Mouse (Mus musculus) heart, embryonic 10.5 days (tissue): ENCODE data around the gene Secisbp2. TPM values are rescaled to one million over a fixed set of nuclear protein-coding genes. Genes with fewer than 3 reads are reported as not detected.

ENCODE experiments used
- DNase-seq: peaks from one replicate; pipeline ENCODE4 v3.0.0-alpha.2; 2017; ENCODE audit warnings: low spot score
- H3K27ac ChIP-seq: fragments of 300-500 bp; sonication (generic); 2 replicates; pipeline ENCODE4 v1.5.1; 2016; ENCODE audit warnings: mild to moderate bottlenecking
- H3K27me3 ChIP-seq: fragments of 300-500 bp; sonication (generic); 2 replicates; pipeline ENCODE4 v1.6.1; 2016; ENCODE audit warnings: mild to moderate bottlenecking; ENCODE audit not compliant: poor library complexity, insufficient read depth, severe bottlenecking
- H3K36me3 ChIP-seq: fragments of 300-500 bp; sonication (generic); 2 replicates; pipeline ENCODE4 v1.6.1; 2016; ENCODE audit warnings: mild to moderate bottlenecking, moderate library complexity
- H3K4me1 ChIP-seq: fragments of 300-500 bp; sonication (generic); 2 replicates; pipeline ENCODE4 v1.6.1; 2016; ENCODE audit warnings: mild to moderate bottlenecking
- H3K4me3 ChIP-seq: fragments of 300-500 bp; sonication (generic); 2 replicates; pipeline ENCODE4 v1.5.1; 2016; ENCODE audit warnings: mild to moderate bottlenecking, moderate library complexity
- H3K9me3 ChIP-seq: fragments of 300-500 bp; sonication (generic); 2 replicates; pipeline ENCODE4 v1.6.1; 2016; ENCODE audit warnings: mild to moderate bottlenecking, moderate library complexity
- WGBS: fragments of 180-500 bp; shearing (Covaris S2); methylation state at CpG from one replicate; pipeline ENCODE4 v1.1.7; 2016; 5-methylcytosine and 5-hydroxymethylcytosine counted together
- polyA plus RNA-seq: library from polyadenylated mRNA; unstranded; fragments of >200 nt; fragmentation: Nextera tagmentation; extraction: Ambion mirVana; gene quantifications from 2 replicates; pipeline ENCODE4 v1.2.1, GENCODE M21; 2016

Gene Secisbp2
- polyA plus RNA-seq = 25.6 and 32.1 TPM in 2 replicates

DNA sequence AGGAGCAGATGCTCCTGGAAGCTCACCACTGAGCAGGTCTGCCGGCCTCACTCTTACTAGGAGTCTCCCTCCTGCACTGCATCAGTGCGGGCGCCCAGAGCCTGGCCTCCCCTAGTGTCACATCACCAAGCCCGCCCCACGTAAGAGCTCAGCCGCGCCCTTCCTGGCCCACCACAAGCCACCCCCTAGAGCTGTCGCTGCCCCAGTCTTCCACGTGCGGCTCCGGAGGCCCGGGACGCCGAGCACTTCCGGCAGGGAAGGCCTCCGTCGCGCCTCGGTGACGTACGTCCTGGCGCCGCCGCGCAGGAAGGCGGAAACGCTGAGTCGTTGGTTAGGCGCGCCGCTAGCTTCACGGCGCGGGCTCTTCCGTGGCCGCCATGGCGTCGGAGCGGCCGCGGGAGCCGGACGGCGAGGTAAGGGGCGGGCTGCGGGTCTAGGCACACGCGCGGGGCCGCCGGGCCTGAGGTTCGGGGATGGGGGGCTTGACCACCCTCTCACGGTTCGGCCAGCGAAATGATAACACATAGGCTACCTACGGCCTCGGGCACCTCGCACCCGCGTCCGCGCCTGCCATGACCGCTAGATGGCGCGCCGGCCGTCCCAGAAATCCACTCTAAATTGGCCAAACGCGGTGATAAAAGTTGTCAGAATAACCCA is at the start of gene Secisbp2:
Secisbp2 (plus strand) TSS at position 290 of the 657 bp plus-strand sequence.
- Histone ChIP-seq H3K9me3 (no peaks in the 10 kb centered on the region), H3K4me3 (peak within 1 kb of the TSS; percentile 81), H3K4me1 (peaks cover 31% of the 10 kb centered on the region), H3K27ac (peak within 1 kb of the TSS; percentile 94), H3K27me3 (no peaks in the 10 kb centered on the region), H3K36me3 (peaks cover 49% of the 10 kb centered on the region)
- DNase-seq = peak; percentile 95
- WGBS = under 1% methylated on average over 69 of the region's 69 CpGs

DNA sequence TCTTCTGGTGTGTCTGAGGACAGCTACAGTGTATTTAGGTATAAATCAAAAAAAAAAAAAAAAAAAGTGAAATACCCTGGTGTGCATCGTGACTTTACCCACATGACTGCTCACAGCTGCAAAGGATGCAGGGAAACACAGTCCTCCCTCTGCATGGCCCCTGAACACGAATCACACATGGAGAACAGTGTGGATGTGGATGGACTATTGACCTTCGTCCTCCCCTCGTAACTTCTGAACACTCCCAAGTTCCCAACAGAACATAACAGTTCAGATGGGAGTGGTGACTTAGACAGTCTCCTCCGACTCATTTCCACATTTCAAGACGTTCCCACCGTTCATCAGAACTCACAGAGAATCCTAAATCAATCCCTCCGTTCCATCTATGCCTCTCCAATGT is 48.7 kb upstream of the Secisbp2 start:
- peaks cover 6% of the 10 kb centered on the region; the same call in 1 of the 2 replicates for H3K27me3 ChIP-seq
- H3K4me1 ChIP-seq = peaks cover 11% of the 10 kb centered on the region; the same call in 1 of the 2 replicates
- 75% methylated on average over 8 of the region's 8 CpGs for WGBS
- H3K36me3 ChIP-seq = no peaks in the 10 kb centered on the region
- H3K4me3 ChIP-seq = no peak overlapping the region
- H3K27ac ChIP-seq = no peak overlapping the region
- no peak for DNase-seq
- H3K9me3 ChIP-seq = no peaks in the 10 kb centered on the region

DNA sequence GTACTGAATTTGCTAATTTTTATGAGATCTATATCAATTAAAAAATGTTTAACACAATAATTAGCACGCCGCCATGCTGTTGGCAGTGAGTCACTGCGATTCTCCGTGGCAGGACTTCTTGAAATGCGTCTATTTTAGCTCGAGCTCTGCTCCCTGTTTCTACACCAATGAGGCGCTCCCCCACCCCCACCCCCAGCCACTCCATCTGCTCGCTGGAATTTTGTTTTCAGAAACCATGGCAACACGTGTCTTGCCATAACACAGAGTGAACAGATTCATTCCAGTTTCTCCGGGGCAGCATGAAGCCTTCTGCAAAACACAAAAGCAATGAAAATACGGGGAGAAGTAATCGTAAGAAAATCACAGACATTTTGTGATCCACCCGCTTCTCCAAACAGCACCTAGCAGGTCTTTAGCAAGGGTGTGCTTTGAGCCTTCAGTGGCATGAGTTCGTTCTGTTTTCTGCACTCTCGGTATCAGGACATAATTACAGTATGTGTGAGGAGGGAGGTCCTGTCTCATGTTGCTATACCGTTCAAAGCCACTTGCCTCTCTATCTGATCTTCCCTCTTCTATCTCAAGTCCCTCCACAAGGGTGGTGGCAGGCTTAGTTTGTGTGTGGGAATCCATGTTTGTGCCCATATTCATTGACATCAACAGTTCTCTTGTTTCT is 48.1 kb upstream of the Secisbp2 start:
- Histone ChIP-seq H3K27ac (no peak overlapping the region; the same call in 1 of the 2 replicates), H3K4me1 (peaks cover 11% of the 10 kb centered on the region; the same call in 1 of the 2 replicates), H3K9me3 (no peaks in the 10 kb centered on the region), H3K36me3 (no peaks in the 10 kb centered on the region), H3K27me3 (peaks cover 6% of the 10 kb centered on the region; the same call in 1 of the 2 replicates), H3K4me3 (peak overlapping the region; percentile 41)
- peak; percentile 82 for DNase-seq
- WGBS = 29% methylated on average over 16 of the region's 16 CpGs

DNA sequence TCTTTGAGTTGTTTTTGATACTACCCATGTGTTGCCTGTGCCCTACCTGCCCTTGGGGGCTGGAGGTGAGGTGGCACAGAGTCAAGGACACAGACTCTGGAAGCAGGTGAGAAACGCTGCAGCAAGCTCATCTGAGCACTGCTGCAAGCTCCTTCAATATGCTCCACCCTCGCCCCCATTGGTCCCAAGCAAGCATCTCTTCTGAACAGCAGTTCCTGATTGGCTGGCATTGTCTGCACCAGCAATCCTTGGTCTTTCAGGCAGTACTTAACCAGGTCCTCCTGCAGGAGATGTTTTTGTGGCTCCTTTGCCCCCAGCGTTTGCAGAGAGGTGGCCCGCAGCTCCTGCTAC is 47.6 kb upstream of the Secisbp2 start:
- Histone ChIP-seq H3K27me3 (peaks cover 6% of the 10 kb centered on the region; the same call in 1 of the 2 replicates), H3K27ac (no peak overlapping the region), H3K4me3 (peak overlapping the region; percentile 41; the same call in 1 of the 2 replicates), H3K4me1 (peaks cover 11% of the 10 kb centered on the region; the same call in 1 of the 2 replicates), H3K9me3 (no peaks in the 10 kb centered on the region), H3K36me3 (no peaks in the 10 kb centered on the region)
- no peak for DNase-seq
- WGBS = 38% methylated on average over 4 of the region's 4 CpGs

DNA sequence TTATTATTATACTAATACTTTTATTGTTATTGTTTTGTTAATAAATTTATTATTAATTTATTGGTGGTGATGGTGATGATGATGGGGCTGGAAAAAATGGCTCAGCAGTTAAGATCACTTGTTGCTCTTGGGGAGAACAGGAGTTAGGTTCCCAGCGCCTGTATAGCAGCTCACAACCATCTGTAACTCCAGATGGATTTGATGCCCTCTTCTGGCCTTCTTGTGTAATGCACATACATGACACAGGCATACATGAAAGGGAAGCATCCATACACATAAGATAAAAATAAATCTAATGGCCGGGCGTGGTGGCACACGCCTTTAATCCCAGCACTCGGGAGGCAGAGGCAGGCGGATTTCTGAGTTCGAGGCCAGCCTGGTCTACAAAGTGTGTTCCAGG is 42.3 kb upstream of the Secisbp2 start:
- Histone ChIP-seq H3K27me3 (no peaks in the 10 kb centered on the region), H3K4me3 (no peak overlapping the region), H3K27ac (no peak overlapping the region), H3K9me3 (no peaks in the 10 kb centered on the region), H3K36me3 (no peaks in the 10 kb centered on the region), H3K4me1 (peaks cover 4% of the 10 kb centered on the region; the same call in 1 of the 2 replicates)
- 92% methylated on average over 7 of the region's 7 CpGs for WGBS
- DNase-seq = no peak

DNA sequence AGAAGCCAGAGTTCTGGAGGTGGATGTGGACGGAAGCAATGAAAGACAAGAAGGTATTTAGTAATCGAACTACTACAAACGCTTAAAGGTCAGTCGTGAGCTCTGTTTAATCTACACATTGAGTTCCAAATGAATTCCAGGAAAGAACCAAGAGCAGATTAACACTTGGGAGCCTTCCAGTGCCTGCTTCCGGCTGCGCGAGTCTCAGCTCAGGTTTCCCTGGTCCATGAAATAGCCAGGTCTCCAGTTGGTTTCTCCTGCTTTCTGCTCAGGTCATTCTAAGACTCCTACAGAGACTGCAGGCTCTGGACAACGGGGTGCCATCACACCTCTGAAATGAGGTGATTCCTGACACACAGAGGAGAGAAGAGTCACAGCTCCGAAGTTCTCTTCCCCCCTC is 40.4 kb upstream of the Secisbp2 start:
- 12% methylated on average over 9 of the region's 9 CpGs for WGBS
- Histone ChIP-seq H3K9me3 (no peaks in the 10 kb centered on the region), H3K4me3 (peak overlapping the region; percentile 12; the same call in 1 of the 2 replicates), H3K4me1 (peaks cover 4% of the 10 kb centered on the region; the same call in 1 of the 2 replicates), H3K27me3 (no peaks in the 10 kb centered on the region), H3K27ac (no peak overlapping the region), H3K36me3 (no peaks in the 10 kb centered on the region)
- DNase-seq = no peak

DNA sequence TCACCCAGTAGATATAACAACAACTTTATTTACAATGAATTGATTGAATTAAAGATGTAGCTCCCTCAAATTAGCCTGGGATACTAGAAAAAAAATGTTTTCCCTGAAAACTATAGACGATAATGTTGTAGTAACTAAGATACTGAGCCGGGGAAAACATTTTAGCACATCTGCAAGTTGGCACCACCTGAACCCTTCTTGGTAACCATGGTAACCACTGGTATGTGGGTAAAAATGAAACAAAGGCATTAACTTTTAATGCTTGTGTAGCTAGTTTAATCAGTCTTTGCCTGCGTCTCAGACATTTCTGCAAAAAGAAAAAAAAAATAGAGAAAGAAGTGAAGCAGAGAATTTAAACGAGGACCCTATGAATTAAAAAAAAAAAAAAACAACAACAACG is 40.0 kb upstream of the Secisbp2 start:
- Histone ChIP-seq H3K9me3 (no peaks in the 10 kb centered on the region), H3K36me3 (no peaks in the 10 kb centered on the region), H3K27ac (no peak overlapping the region), H3K27me3 (no peaks in the 10 kb centered on the region), H3K4me3 (no peak overlapping the region), H3K4me1 (peaks cover 4% of the 10 kb centered on the region; the same call in 1 of the 2 replicates)
- WGBS = 57% methylated on average over 5 of the region's 5 CpGs
- DNase-seq = no peak

DNA sequence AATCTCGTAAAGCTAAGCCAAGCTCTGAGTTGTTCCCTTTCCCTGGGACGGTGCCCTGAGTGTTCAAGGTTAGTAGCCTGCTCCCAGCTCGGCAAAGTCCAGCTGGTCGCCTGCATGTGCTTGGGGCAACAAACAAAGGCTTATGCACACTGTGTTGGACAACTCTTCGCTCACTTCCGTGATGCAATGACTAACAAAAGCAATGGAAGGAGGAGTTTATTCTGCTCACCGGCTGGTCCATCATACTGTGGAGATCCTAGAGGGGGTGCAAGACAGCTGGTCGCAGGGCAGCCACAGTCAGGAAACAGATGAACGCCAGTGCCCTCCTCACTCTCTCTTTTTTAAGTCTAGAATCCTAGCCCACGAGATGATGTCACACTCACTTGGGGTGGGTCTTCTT is 35.7 kb upstream of the Secisbp2 start:
- Histone ChIP-seq H3K27ac (no peak overlapping the region), H3K4me1 (peaks cover 4% of the 10 kb centered on the region; the same call in 1 of the 2 replicates), H3K27me3 (no peaks in the 10 kb centered on the region), H3K4me3 (no peak overlapping the region), H3K9me3 (no peaks in the 10 kb centered on the region), H3K36me3 (no peaks in the 10 kb centered on the region)
- 62% methylated on average over 10 of the region's 10 CpGs for WGBS
- DNase-seq = no peak

DNA sequence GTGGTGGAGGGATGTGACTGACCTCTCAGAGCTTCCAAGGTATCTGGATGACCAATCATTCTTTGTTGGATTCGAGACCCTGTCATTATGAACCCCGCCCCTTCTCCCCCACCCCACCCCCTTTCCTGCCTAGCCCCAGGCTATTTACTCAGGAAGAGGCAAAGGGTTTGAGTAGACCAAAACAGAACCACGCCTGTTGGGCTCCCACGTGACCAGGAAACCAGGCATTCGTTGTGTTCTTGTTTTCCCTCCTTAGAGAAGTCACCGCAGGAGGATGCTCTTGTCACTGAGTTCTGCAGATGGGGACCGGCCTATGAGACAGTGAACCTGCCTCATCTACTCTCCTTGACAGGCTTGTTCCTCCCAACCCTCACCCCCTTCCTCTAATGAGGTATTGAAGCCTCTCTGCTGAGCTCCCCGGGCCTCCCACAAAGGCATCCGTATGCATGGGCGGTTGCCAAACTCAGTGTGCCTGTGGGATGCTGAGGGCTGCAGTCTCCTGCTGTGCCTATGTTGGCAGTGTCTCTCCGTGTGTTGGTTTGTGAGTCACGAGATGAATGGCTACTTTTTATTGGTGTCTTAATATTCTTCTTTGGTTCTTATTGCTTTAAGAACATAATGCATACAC is 35.0 kb upstream of the Secisbp2 start:
- no peaks in the 10 kb centered on the region for H3K9me3 ChIP-seq
- H3K36me3 ChIP-seq = no peaks in the 10 kb centered on the region
- no peaks in the 10 kb centered on the region for H3K4me1 ChIP-seq
- no peak for DNase-seq
- no peak overlapping the region for H3K27ac ChIP-seq
- no peak overlapping the region for H3K4me3 ChIP-seq
- H3K27me3 ChIP-seq = no peaks in the 10 kb centered on the region
- WGBS = 19% methylated on average over 12 of the region's 12 CpGs

DNA sequence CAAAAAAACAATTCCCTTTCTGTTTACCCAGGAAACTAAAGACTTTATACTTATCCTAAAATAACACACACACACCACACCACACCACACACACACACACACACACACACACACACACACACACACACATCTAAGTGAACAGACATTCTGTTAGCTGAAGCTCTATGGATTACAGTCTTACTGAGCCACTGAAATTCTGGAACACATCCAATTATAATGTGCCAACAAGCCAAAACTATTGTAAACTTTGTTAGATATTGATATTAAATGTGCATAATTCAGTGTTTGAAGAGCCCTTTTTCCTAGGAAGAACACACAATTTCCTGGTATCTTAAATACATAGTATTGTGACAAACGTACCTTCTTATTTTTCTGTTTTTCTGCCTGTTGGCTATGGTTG is 34.2 kb upstream of the Secisbp2 start:
- WGBS = 47% methylated on average over 1 of the region's 1 CpGs

DNA sequence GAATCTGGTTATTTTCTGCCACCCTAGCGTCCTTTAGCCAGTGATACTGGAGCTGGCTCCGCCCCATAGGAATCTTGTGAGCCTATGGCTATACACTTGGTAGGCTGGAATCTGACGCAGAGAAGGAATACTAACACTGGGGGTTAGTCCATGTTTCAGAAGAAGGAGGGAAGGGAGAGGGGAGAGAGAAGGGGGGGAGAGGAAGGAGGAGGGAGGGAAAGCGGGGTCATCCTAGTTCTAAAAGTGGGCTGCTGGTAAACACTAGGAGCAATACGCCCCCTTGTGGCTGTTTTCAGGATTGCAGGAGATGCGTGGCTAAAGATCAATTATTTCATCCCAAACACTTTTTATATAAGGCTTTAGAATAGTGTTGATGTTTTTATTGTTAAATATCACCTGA is 33.6 kb upstream of the Secisbp2 start:
- Histone ChIP-seq H3K4me1 (no peaks in the 10 kb centered on the region), H3K4me3 (no peak overlapping the region), H3K27me3 (no peaks in the 10 kb centered on the region), H3K36me3 (no peaks in the 10 kb centered on the region), H3K27ac (no peak overlapping the region), H3K9me3 (no peaks in the 10 kb centered on the region)
- 19% methylated on average over 6 of the region's 6 CpGs for WGBS
- DNase-seq = no peak

More for the DNA sequence above, 34.2 kb upstream of the Secisbp2 start:
- H3K9me3 ChIP-seq = no peaks in the 10 kb centered on the region
- H3K27ac ChIP-seq = no peak overlapping the region
- no peaks in the 10 kb centered on the region for H3K4me1 ChIP-seq
- DNase-seq = no peak
- no peaks in the 10 kb centered on the region for H3K36me3 ChIP-seq
- H3K4me3 ChIP-seq = no peak overlapping the region
- H3K27me3 ChIP-seq = no peaks in the 10 kb centered on the region

DNA sequence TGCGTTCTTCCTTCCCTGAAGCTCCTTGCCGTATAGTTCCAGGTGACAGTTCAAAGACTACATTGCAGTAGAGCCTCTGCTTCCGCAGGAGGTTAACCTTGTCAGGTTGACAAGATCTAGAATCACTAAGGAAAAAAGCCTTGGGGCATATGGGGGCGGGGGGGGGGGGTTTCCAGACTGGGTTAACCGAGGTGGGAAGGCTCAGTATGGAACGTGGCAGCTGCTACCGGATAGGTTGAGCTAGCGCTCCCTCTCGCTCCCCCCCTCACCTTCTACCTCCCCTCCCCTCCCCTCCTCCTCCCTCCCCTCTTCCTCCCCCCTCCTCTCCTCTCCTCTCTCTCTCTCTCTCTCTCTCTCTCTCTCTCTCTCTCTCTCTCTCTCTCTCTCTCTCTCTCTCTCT is 32.9 kb upstream of the Secisbp2 start:
- H3K4me3 ChIP-seq = no peak overlapping the region
- H3K9me3 ChIP-seq = no peaks in the 10 kb centered on the region
- H3K36me3 ChIP-seq = no peaks in the 10 kb centered on the region
- no peaks in the 10 kb centered on the region for H3K4me1 ChIP-seq
- 27% methylated on average over 9 of the region's 9 CpGs for WGBS
- DNase-seq = no peak
- no peaks in the 10 kb centered on the region for H3K27me3 ChIP-seq
- H3K27ac ChIP-seq = no peak overlapping the region

DNA sequence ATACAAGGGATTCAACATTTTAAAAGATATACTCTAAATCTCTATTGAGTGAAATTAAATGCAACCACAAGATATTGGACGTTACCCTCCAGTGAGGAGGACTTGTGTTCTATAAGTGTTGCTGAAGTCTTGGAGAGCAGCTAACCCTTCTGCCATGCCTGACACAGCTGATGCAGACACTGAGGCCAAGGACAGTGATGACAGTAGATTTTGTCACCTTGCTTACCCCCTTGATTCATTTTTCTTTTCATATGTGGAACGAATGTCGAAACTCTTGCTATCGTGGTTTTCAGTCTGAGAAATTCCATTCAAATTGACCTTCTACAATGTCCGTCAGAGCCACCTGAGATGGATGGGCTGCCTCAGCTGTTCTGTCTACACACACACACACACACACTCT is 28.9 kb upstream of the Secisbp2 start:
- H3K27ac ChIP-seq = no peak overlapping the region
- no peaks in the 10 kb centered on the region for H3K36me3 ChIP-seq

More for the DNA sequence above, 28.9 kb upstream of the Secisbp2 start:
- 85% methylated on average over 5 of the region's 5 CpGs for WGBS
- Histone ChIP-seq H3K4me1 (no peaks in the 10 kb centered on the region), H3K9me3 (no peaks in the 10 kb centered on the region), H3K4me3 (no peak overlapping the region), H3K27me3 (no peaks in the 10 kb centered on the region)
- no peak for DNase-seq
